Mouse (Mus musculus) frontal cortex, postnatal 14 days (tissue): ENCODE measurements around the gene Pcp4.
"Not testable (repeated sequence)": the region's sequence is repeated elsewhere in the genome, so short reads cannot be mapped to it uniquely, and the experiment has no call there.

ENCODE experiments used
- DNase-seq, 2 experiments: peaks; one replicate each; pipeline ENCODE4 v3.0.0; 2022; ENCODE audit warnings: low spot score in 2 of 2

Pcp4 gene

GRCm38 (mm10) chr16:96467445-96467844, at the start of gene Pcp4:
Pcp4 (plus strand) TSS chr16:96467606.
- DNase-seq = peak; percentile 87 to 96

DNA sequence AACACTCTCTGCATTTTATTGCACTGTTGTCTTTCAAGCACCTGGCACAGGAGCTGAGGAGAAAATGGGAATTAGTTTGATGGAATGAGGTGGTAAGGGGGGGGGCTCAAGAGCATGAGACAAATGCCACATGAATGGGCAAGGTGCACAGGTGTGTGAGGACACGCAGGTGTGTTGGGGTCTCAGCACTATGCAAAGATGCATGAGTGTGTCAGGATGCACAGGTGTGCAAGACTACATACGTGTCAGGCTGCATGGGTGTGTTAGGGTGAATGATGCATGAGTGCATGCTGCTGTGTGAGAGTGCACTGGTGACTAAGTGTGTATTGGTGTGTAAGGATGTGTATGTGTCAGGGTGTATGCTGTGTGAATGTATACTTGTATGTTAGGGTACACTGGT, 42.4 kb upstream of the Pcp4 start:
- DNase-seq = no peak

GRCm38 (mm10) chr16:96426671-96427070, 40.7 kb upstream of the Pcp4 start:
- no peak for DNase-seq

DNA sequence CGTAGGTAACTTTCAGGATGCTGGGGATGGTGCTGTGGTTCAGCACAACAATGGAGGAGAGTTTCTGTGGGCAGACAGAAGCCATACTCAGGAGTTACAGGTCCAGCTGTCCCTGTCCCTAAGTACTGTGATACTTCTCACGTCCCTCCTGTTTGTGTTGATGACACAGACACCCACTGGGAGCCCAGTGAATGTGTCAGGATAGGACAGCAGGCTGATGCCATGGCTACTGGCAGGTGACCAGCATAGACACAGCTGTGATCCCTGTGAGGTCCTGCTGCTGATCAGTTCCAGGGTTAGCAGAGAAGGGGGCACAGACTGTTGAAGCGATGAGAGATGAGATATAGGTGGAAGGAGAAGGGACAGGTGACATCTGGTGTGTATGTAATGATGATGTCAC, 38.4 kb upstream of the Pcp4 start:
- no peak for DNase-seq

- no peak for DNase-seq
Measured at GRCm38 (mm10) chr16:96433266-96433665, 34.1 kb upstream of the Pcp4 start.

DNA sequence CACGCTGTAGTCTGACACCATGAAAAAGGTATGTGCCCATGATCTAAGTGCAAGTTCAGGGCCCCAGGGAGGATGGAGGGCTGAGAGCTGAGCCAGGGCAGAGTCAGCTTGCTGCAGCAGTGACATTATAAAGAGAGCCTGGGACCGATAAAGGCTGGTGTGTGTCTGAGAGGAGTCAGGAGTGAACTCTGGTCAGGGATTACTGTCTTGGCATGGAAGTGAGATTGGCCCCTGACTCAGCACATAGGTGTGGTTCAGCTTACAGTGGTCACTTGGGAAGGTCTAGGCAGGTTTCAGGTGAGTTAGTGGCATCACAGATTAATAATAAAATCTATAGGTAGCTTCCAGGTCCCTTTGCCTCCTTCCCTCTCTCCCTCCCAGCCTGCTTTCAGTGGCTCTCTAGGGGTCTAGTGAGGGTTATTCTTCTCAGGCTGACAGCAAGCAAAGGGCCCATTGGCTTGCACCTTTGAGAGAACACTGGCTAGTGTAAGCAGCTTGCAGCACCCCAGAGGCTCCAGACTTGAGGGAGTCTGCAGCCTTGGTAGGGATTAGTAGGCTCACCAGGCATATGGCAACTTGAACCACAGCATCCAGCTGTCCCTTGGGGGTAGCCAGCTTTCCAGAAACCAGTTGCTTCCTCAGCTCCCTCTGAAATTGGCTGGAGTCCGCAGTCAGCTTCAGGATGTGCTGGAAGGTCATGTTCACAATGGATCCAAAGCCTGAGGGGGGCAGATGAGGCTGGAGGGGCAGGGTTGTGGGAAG, 33.2 kb upstream of the Pcp4 start:
- DNase-seq = no peak

DNA sequence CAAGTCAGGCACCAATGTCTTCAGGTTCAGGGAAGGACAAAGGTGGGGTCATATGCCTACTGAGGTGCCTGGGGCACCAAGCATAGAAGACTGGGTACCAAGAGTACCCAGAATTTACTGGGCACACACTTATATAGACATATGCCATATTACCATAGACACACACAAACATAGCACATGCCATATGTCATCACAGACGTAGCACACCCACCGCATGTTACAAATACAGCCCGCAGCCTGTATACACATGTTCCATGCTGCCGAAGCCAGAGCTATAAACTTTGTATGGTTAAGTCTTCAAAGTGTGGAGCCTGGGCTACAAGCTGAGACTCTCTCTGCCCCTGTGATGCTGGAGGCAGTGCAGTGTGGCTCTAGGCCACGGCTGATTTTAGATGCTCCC, 28.5 kb upstream of the Pcp4 start:
- DNase-seq = no peak

DNA sequence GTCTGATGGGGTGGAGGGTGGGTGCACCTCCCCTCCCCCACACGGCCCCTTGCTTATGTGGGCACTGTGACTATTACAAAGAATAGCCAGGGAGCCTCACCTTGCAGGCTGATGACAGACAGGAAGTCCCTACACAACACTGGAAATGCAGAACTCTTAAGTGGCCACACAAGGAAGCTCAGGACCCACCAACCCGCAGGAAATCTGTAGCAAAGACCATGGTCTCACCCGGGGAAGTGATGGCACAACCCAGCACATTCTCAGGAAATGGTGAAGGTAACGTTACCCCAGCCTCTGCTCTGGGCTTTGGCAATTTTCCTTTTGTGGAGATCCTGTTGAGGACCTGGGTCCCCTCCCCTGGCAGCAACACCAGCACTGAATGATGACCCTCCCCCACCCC, 27.7 kb upstream of the Pcp4 start:
- DNase-seq = no peak

DNA sequence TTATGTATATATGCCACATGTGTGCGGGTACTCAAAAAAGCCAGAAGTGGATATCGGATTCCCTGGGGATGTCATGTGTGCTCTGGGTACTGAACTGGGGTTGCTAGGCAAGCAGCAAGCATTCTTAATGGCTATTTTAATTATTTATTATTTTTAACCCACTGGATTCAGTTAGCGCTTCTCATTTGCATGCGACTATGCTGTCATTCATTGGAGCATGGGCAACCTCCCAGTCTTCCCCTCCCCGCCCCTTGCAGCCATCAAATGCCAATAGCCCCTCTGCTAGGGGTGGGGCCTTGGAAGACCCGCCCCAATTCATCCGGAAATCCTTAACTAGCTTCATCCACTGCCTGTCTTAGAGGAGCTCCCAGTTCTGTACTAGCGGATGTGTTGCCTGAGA, 26.5 kb upstream of the Pcp4 start:
- no peak for DNase-seq

DNA sequence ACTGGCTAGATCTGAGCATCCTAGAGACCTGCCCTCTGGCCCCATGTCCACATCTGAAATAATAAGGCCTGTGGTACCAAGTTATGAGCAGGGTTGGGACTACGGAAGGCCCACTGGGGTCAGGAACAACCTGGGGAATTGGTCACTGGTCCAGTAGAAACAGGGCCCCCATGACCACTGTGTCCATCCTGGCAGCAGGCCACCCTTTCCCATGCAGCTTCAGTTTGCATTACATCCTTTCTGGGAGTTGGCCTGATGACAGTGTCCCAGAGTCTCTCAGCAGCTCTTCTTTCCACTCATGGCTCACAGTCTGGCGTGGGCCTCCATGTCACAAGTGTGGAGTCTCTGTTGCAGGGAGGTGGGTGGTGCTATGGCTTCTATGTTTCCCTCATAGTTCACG, 25.6 kb upstream of the Pcp4 start:
- no peak for DNase-seq

DNA sequence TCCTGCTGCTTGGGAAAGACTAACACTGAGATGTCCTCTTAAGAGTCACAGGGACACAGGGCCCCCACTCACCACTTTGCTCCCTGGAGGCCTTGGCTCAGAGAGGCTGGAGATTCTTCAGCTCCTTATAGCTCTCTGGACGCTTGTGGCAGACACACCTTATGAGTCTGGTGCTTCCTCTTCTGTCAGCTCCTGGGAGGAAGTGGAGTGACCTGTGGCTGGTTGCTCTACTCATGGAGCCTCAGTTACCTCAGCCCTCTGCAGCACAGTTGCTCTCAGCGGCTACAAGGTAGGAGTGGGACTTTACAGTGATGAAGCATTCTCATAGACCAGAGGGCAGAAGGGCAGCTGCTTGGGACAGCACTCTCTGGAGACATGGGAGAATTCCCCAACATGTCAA, 23.9 kb upstream of the Pcp4 start, which contains the start of gene Itgb2l:
Gene Itgb2l (minus strand): TSS at position 152 of the 400 bp plus-strand sequence.
- DNase-seq = no peak

DNA sequence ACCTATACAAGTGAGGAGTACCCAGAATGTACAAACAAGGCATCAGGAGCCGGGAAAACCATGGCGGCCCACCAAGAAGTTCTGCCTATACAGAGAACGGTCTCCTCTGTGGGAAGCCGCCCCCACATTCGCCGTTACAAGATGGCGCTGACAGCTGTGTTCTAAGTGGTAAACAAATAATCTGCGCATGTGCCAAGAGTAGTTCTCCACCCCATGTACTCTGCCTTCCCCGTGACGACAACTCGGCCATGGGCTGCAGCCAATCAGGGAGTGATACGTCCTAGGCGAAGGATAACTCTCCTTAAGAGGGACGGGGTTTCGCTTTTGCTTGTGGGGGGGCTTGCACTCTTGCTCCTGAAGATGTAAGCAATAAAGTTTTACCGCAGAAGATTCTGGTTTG, 16.5 kb upstream of the Pcp4 start:
- not testable (repeated sequence) for DNase-seq

- no peak for DNase-seq
Measured at GRCm38 (mm10) chr16:96454086-96454485, 13.3 kb upstream of the Pcp4 start.

GRCm38 (mm10) chr16:96457612-96458011, 9.8 kb upstream of the Pcp4 start:
- DNase-seq = no peak

- DNase-seq = no peak
Measured at GRCm38 (mm10) chr16:96459356-96459755, 8.1 kb upstream of the Pcp4 start.

GRCm38 (mm10) chr16:96460788-96461187, 6.6 kb upstream of the Pcp4 start:
- no peak for DNase-seq

DNA sequence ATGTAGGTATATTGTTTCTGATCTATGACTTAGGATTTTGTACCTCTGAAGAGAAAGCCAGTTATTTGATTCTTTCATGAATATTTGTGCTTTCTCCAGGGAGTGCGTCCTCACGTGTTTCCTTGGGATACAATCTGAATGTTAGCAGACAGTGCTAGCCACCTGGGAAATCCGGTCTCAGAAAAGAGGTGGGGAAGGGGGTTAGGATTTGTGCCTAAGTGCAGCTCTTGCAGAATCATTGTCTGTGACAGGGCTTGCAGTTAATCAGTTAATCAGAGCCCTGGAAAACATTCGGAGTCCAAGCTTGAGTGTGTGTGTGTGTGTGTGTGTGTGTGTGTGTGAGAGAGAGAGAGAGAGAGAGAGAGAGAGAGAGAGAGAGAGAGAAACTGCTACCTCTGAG, 605 bp downstream of the Pcp4 start:
- no peak for DNase-seq

DNA sequence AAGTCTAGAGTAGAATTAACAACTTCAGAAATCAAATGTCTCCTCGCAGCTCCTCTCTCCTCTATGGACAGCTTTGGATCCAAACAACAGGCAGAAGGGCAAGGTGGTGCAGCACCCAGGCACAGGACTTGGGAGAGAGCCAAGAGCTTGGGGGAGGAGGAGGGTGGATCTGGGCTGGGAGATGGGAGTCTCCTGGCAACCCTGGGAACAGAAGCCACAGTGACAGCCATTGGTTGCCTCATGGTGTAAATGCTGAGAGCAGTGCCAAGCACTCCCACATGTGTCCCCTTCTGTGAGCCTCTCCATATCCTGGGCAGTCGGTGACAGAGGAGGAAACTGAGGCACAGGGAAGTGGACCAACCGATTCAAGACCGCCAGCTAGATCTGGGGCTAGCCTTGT, 1.3 kb downstream of the Pcp4 start:
- DNase-seq = peak; percentile 60 to 63

GRCm38 (mm10) chr16:96469640-96470039, 2.2 kb downstream of the Pcp4 start:
- no peak for DNase-seq

- no peak for DNase-seq
Measured at GRCm38 (mm10) chr16:96472361-96472760, 5.0 kb downstream of the Pcp4 start.

- DNase-seq = no peak
Measured at GRCm38 (mm10) chr16:96472816-96473215, 5.4 kb downstream of the Pcp4 start.

DNA sequence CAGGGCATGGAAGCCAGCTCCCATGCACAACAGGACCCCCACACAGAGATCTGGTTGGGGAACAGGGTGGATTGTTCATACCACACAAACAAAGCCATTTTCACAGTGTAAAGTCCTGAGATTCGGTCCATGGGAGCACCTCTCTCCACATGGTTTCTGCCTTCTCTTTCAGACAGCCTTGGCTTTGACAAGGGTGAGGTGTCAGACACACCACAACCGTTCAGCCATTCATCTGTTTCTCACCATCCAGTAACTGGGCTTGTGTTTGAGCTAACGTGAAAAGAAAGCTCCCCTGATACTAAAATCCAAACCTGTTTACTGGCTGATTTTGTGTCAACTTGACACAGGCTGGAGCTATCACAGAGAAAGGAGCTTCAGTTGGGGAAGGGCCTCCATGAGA, 6.8 kb downstream of the Pcp4 start:
- no peak for DNase-seq

DNA sequence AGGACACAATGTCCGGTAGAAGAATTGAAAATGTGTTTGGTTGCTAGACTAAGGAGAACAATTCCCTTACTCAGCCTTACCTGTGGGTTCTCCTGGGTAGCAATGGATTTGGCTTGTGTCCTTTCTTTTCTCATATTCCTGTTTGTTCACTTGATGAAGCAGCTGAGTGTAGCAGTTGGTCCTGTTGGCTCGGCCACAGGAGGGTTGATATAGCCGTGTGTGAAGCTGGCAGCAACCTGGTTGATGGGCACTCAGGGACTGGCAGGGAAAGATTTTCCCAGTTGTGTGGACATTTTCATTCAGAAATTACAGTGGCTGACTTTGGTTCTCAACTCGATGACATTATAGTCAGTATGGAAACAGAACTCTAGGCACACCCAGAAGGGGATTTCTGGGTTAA, 14.4 kb downstream of the Pcp4 start:
- DNase-seq = no peak
